Mouse (Mus musculus) C2C12 (cell line): ENCODE measurements around the gene Arfgap2.

Source experiments
- CTCF ChIP-seq: IDR thresholded peaks from one replicate; pipeline ENCODE4 v1.5.1; 2011; ENCODE audit not compliant: control insufficient read depth, insufficient read depth, insufficient read length
- MYOG ChIP-seq: IDR thresholded peaks from one replicate; pipeline ENCODE4 v1.6.1; 2011; ENCODE audit not compliant: control insufficient read depth, insufficient read length; ENCODE audit errors: extremely low read depth

GRCm38 (mm10) chr2:91236601-91237510, 27.9 kb upstream of the Arfgap2 start, which contains the start of gene Ddb2:
- TF ChIP-seq CTCF = no peak
- TF ChIP-seq MYOG = no peak
